15 mouse cellular contexts compared by ENCODE assay signal in the genomic region with DNA sequence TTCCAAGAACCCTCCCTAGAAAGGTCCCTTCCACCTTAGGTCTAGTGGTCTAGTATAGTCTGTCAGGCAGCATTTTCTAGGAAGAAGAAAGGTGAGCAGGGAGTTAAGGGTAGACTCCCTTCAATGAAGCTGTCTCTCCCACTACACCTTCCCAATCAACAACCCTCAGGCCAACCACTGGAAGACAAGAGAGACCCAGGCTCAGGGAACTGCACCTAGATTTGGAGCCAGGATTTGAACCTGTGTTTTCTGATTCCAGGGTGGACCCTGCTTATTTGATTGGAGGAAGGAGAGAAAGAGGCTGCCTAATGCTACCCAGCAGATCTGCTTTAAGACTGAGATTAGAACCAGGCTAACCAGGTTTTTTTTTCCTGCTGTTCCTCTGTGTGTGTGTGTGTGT. TPM values are rescaled to one million over a fixed set of nuclear protein-coding genes. Genes with fewer than 3 reads are reported as not detected.
DNase-seq lines count a peak whose midpoint lies in the region; ATAC-seq and TF ChIP-seq lines count a peak whose summit lies in the region.
"Had no signal": no experiment of that assay in that cellular context is flagged by ENCODE, and none has a peak within 500 bp of the region (broad histone marks: within the 10 kb centered on the region; RNA-seq: fewer than 3 reads in every experiment).

No protein-coding gene starts in this region.

- H3K4me1 ChIP-seq in heart, embryonic 12.5 days (replicated peaks), result peaks cover 100% of the 10 kb centered on the region
- peaks cover 29% of the 10 kb centered on the region for H3K4me1 ChIP-seq in hindbrain, postnatal 0 days (ENCODE audit: insufficient read depth, low read length)
- peaks cover 74% of the 10 kb centered on the region for H3K4me1 ChIP-seq in hindbrain, embryonic 10.5 days (replicated peaks)
- peaks cover 99% of the 10 kb centered on the region for H3K4me1 ChIP-seq in limb, embryonic 10.5 days

- no peak overlapping the region for H3K4me3 ChIP-seq in heart, embryonic 12.5 days
- no peak overlapping the region for H3K4me3 ChIP-seq in hindbrain, postnatal 0 days (ENCODE audit: low read length)
- no peak overlapping the region for H3K4me3 ChIP-seq in hindbrain, embryonic 10.5 days
- no peak overlapping the region for H3K4me3 ChIP-seq in limb, embryonic 10.5 days
- H3K4me3 ChIP-seq: embryonic facial prominence, embryonic 13.5 days had no signal

- H3K27ac ChIP-seq in heart, embryonic 12.5 days (ENCODE audit: poor library complexity, severe bottlenecking), result peak overlapping the region; percentile 100
- peak overlapping the region; percentile 28; the same call in 1 of the 2 replicates for H3K27ac ChIP-seq in hindbrain, postnatal 0 days
- no peak overlapping the region for H3K27ac ChIP-seq in hindbrain, embryonic 10.5 days
- H3K27ac ChIP-seq in limb, embryonic 10.5 days, result peak overlapping the region; percentile 63

- 0 out of 2 replicates have a peak overlapping the region, but pooled peaks have one; percentile 13 for H3K9ac ChIP-seq in heart, embryonic 12.5 days
- no peak overlapping the region for H3K9ac ChIP-seq in hindbrain, postnatal 0 days (replicated peaks; ENCODE audit: low read length)
- H3K9ac ChIP-seq: embryonic facial prominence, embryonic 13.5 days had no signal

- no peak overlapping the region for H3K4me2 ChIP-seq in heart, embryonic 12.5 days
- H3K4me2 ChIP-seq in hindbrain, postnatal 0 days (ENCODE audit: low read depth, low read length), result no peak overlapping the region
- H3K4me2 ChIP-seq: embryonic facial prominence, embryonic 13.5 days; liver, embryonic 11.5 days had no signal

- no peak for TF ChIP-seq CTCF in hindbrain, postnatal 0 days (IDR thresholded peaks at IDR 0.05; ENCODE audit: low read depth)

- no peak for ATAC-seq in cerebellum, adult (ENCODE audit: insufficient number of reproducible peaks, low FRiP score, low TSS enrichment)
- ATAC-seq in heart, embryonic 12.5 days (ENCODE audit: insufficient number of reproducible peaks, low FRiP score), result no peak
- ATAC-seq in hindbrain, postnatal 0 days, result no peak
- ATAC-seq in erythroblast, adult 5-6 weeks (replicated peaks; ENCODE audit: low FRiP score, poor library complexity, severe bottlenecking), result no peak

- H3K9me3 ChIP-seq in heart, embryonic 12.5 days (replicated peaks), result no peaks in the 10 kb centered on the region
- H3K9me3 ChIP-seq in hindbrain, postnatal 0 days (ENCODE audit: low read length), result no peaks in the 10 kb centered on the region
- H3K9me3 ChIP-seq in hindbrain, embryonic 10.5 days, result no peaks in the 10 kb centered on the region
- no peaks in the 10 kb centered on the region for H3K9me3 ChIP-seq in limb, embryonic 10.5 days (replicated peaks)
- H3K9me3 ChIP-seq: embryonic facial prominence, embryonic 13.5 days had no signal

- peak; percentile 25 for DNase-seq in cerebellum, adult 11 months
- no peak for DNase-seq in heart, adult 18-20 months
- no peak for DNase-seq in hindbrain, postnatal 0 days (ENCODE audit: low spot score)
- no peak for DNase-seq in hindbrain, embryonic 10.5 days (ENCODE audit: low spot score)
- no peak for DNase-seq in limb, embryonic 10.5 days (ENCODE audit: low spot score)
- DNase-seq: adrenal gland, adult 2 months; kidney, postnatal 14 days; lung, adult 18-20 months; lung, postnatal 14 days; thymus, postnatal 25 days had no signal

- no peaks in the 10 kb centered on the region; the same call in 1 of the 2 replicates for H3K36me3 ChIP-seq in heart, embryonic 12.5 days
- no peaks in the 10 kb centered on the region for H3K36me3 ChIP-seq in hindbrain, postnatal 0 days (ENCODE audit: insufficient read depth, low read length)
- no peaks in the 10 kb centered on the region for H3K36me3 ChIP-seq in hindbrain, embryonic 10.5 days
- no peaks in the 10 kb centered on the region for H3K36me3 ChIP-seq in limb, embryonic 10.5 days
- H3K36me3 ChIP-seq: embryonic facial prominence, embryonic 13.5 days had no signal

- H3K27me3 ChIP-seq in heart, embryonic 12.5 days (replicated peaks), result no peaks in the 10 kb centered on the region
- H3K27me3 ChIP-seq in hindbrain, postnatal 0 days (ENCODE audit: insufficient read depth, low read length), result no peaks in the 10 kb centered on the region
- H3K27me3 ChIP-seq in hindbrain, embryonic 10.5 days (ENCODE audit: insufficient read depth, poor library complexity, severe bottlenecking), result peaks cover 75% of the 10 kb centered on the region
- no peaks in the 10 kb centered on the region for H3K27me3 ChIP-seq in limb, embryonic 10.5 days (ENCODE audit: low read depth, poor library complexity, severe bottlenecking)

RNA-seq across cellular contexts. Expression of a gene that starts 10.1 kb away (rescaled TPM):
- polyA plus RNA-seq in heart, embryonic 12.5 days (2016; fragmentation: Nextera tagmentation; extraction: Ambion mirVana), result 18.4 and 18.7 TPM in 2 replicates
- 10 to 100 TPM in 1 of 2 experiments, 1 to 10 TPM in 1; 8.2 to 10.4 TPM for total RNA-seq in heart, adult 18-20 months (2021)
- total RNA-seq in hindbrain, postnatal 0 days (2014; rRNA removed), result 25.7 and 27.3 TPM in 2 replicates
- 1.8 TPM in 2 replicates for polyA plus RNA-seq in hindbrain, postnatal 0 days (2015; fragmentation: Nextera tagmentation; extraction: Ambion mirVana)
- polyA plus RNA-seq in hindbrain, embryonic 10.5 days (2016; fragmentation: Nextera tagmentation; extraction: Ambion mirVana), result 2.4 and 2.6 TPM in 2 replicates
- polyA plus RNA-seq in limb, embryonic 10.5 days (2016; fragmentation: Nextera tagmentation; extraction: Ambion mirVana), result 10.2 and 11.8 TPM in 2 replicates
- total RNA-seq in erythroblast, adult 5-6 weeks (2015; ENCODE audit: low replicate concordance), result not detected in 2 replicates
- total RNA-seq in erythroblast, adult 5-6 weeks (2017; ENCODE audit: low replicate concordance), result not detected in 2 replicates
